Mouse (Mus musculus) megakaryocyte, embryonic 14.5 days (primary cell): ENCODE data around the gene Stab2.

Source experiments
- FLI1 ChIP-seq: IDR thresholded peaks from 2 replicates; pipeline ENCODE4 v1.6.1; 2012; ENCODE audit warnings: low read length, inconsistent platforms, mixed read lengths
- GATA1 ChIP-seq: IDR thresholded peaks from 3 replicates; pipeline ENCODE4 v1.6.1; 2012; ENCODE audit warnings: mixed read lengths, low read length, inconsistent platforms, borderline replicate concordance

- TF ChIP-seq GATA1 (no peak), FLI1 (no peak)
Observed at GRCm38 (mm10) chr10:87020711-87021110, 12.9 kb upstream of the Stab2 start.
